Mouse (Mus musculus): ENCODE results near the gene Creb3l1. TPM values are rescaled to one million over a fixed set of nuclear protein-coding genes. Genes with fewer than 3 reads are reported as not detected.

Creb3l1 gene
- total RNA-seq, 2 experiments from 2014 or later = 3.9 to 6.0 TPM

DNA sequence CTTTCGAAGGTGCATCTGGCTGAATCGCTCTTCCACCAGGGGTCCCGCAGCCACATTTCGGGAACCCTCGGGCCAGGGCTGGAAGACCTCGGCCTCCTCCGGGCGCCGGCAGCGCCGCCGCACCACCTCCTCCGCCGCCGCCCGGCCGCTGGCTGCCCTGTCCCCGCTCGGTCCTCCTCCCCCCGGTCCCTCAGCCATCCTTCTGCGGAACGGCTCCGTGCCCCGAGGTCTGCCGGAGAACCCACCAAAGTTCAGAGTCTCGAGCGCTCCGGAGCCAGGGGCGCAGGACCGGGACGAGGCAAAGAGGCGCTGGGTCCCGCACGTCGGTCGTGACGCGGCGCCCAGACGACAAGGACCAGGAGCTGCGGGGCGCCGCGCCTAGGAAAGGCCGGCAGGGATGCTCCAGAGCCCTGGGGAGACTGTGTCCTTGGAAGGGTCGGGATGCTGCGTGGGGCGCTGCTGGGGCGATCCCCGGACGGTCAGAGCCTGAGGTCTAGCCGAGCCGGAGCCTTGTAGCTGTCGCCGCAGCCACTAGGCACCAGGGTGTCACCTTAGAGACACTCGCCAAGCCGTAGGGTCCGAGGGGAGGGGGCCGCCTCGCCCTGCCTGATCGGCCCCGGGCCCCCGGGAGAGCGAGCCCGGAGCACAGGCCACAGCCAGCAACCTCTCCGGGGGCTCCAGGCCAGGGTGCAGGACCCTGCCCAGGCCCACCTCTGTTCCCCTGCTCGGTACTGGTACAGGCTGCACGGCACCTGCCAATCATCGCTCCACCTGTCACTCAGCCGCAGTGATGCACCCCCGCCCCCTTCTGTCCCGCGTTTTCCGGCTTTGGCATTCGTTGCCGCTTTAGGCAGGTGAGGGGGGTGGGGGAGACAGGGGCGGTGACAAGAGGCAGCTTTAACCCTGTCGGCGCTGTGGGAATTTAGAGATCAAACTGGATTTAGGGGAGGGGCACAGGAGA lies 48.4 kb downstream of the Creb3l1 start, which contains the start of gene Dgkz:
Gene Dgkz (minus strand): TSS at position 284 of the 961 bp plus-strand sequence.
- DNase-seq (ENCODE audit: low spot score in 2 of 2) = no peak
- intact Hi-C loops (cut with DNase I) = no loop called here

DNA sequence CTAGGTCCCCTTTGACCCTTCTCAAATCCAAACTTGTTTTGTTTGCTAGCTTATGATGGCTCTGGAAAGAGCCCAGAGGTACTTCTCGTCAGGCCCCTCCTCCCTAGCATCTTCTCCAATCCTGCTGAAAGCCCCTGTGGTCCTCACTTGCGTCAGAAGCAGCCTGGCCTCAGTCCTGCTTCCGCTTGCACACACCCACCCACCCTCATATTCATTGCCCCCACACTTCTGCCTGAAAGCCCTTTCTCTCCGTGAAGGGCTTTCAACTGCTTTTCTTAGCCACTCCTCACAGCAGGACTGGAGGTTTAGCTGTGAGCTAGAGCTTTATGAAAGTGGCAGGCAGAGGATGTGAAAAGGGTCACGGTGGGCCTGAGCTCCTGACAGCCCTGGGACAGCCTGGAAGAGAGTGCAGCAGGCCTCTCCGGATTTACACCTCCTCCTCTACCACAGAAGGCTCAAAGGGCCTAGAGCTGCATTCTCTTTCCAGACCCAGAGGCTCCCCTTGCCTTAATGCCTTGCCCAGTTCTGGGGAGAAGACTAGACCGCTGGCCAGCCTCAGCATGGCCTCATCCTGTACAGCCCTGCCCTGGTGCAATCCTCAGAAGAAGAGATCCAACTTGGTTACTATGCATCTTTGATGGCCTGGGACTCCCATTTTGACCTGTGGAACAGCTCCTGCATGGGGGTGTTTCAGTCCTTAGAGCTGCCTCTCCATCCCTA lies 50.7 kb downstream of the Creb3l1 start:
- DNase-seq (ENCODE audit: low spot score in 2 of 2) = no peak
- intact Hi-C loops (cut with DNase I) = loop anchor here (5.0 kb wide), 1 partner anchor 41 kb away; the partner anchor contains the start of gene Mdk

DNA sequence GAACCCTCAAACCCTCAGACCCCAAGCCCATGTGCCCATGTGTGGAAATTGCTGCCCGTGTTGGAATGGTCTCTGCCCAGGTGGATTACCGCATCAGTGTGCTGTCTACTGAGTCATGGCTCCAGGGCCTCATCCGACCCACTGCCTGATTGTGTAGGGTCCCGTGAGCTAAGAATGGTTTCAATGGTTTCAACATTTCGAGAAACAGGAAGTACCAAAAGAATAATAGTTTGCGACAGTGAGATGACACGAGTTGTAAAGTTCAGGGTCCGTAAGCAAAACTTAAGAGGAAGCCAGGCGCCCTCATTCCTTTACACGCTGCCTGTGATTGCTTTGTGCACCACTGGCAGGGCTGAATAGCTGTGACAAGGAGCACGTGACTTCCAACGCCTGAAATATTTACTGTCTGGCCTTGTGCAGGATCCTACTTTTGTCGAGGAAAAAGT lies 52.2 kb downstream of the Creb3l1 start:
- no peak for DNase-seq (ENCODE audit: low spot score in 2 of 2)
- intact Hi-C loops (cut with DNase I) = loop anchor here (5.0 kb wide), 1 partner anchor 40 kb away; the partner anchor contains the start of gene Mdk

DNA sequence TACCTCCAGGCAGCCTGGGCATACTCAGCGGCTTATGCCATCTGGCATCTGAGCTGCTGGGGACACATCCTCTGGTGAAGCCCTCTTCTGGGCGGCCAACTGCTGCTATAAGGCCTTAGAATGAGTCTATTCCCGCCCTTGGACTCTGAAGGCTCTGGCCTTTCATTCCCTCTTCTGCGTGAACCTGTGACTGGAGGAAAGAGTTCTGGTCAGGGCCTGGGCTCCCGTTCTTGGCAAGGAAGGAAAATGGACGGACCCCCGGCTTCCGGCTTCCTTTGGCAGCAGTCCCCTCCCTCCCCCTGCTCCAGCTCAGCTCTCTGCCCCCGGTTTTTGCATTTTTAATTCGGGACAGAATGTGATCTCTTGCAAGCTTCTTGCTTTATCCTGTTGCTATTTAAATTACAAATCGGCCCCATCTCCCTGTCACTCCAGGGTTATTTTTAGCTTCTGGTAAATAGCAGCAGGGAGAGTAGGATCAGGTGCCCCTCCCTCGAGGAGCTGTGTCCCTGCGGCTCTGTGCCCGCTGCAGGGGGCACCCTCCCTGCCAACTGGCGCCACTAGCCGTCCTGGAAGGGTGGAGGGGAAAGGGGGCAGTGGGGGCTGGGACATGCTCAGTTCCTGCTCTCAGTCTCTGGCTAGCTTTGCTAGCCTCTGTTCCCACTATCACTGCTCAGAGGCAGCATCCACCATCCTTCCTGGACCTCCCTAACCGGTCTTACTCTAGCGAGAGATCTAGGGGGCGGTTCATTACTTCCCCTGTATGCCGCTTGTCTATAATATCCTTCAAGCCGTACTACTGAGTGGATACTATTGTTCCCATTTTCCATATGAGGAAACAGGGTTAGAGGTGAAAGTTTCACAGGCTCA lies 52.8 kb downstream of the Creb3l1 start:
- peak; percentile 73 to 89 for DNase-seq (ENCODE audit: low spot score in 2 of 2)
- intact Hi-C loops (cut with DNase I) = loop anchor here (5.0 kb wide), 1 partner anchor 39 kb away; the partner anchor contains the start of gene Mdk

DNA sequence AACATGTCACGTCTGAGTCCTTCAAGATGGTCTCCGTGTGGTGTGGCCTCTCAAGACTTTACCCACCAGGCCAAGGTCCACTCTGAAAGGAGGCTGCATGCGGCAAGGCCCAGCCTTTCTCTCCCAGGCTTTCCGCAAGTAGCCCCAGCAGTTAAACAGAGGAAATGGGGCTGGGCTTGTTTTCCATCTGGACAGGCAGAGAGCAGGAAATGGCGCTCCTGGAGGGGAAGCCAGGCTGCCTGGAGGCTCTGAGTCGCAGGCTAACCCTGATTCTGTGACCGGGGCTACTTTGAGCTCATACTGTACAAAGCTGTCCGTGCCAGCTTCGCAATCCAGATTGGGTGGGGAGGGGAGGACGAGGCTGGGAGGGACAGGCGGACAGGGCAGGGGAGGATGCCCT lies 56.3 kb downstream of the Creb3l1 start:
- intact Hi-C loops (cut with DNase I) = no loop called here
- DNase-seq (ENCODE audit: low spot score in 2 of 2) = no peak

DNA sequence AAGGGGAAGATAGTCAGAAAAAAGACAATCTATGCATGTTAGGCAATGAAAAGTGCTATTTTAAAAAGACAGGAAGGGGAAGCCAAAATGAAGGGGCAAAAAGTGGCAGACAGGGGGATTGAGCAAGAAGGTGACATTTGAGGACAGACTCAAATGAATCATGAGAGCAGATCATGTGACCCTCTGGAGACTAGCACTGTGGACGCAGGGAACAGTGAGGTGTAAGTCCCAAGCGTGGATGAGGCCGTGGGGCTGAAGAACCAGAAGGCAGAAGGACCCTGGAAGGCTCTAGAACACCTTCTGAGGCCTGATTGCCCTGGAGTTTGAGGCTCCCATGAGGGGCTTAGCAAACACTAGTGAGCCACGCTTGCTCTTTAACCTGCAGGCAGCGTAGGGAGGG lies 57.9 kb downstream of the Creb3l1 start:
- intact Hi-C loops (cut with DNase I) = no loop called here
- DNase-seq (ENCODE audit: low spot score in 2 of 2) = no peak

DNA sequence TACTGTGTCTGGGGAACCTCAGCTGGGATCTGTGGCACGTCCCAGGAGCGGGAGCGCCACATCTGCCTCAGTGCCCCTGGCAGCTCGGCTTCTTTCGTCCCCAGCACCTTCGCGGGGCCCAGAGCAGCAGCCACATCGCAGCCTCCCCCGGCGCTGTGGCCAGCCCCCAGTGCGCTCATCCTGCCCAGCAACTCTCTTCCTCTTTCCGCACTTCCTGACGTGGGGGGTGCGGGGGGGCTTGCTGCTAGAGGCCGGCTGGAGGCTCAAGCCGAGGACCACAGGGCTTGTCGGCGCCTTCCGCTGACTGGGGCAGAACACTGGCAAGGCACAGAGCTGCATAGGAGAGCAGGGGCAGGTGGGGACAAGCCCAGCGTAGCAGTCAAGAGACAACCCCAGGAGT lies 58.9 kb downstream of the Creb3l1 start:
- intact Hi-C loops (cut with DNase I) = no loop called here
- DNase-seq (ENCODE audit: low spot score in 2 of 2) = no peak

DNA sequence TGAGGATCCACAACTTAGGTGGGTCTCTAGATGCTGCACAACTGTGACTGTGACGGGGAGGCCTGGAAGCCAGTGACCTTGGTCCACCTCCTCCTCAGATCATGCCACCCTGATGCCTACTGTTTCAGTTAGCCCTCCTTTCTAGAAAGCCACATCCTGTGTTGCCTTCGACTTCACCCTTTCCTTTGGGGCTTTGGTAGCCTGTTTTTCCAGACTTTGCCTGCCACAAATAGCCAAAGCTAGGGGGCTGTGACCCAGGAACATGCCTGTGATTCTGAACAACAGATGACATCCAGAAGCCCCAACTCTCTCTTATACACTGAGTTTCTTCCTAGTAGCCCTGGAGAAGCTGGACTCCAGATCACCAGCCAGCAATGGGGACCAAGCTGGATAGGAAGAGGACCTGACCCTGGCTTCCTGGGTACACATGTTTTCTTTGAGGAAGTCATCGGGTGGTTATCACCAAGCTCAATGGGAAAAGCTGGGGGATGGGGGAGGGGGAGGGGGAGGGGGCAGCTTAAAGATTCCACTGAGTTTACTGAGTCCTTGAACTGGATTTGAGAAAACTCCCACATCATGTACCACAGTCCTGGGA lies 59.6 kb downstream of the Creb3l1 start:
- DNase-seq (ENCODE audit: low spot score in 2 of 2) = no peak
- intact Hi-C loops (cut with DNase I) = no loop called here

DNA sequence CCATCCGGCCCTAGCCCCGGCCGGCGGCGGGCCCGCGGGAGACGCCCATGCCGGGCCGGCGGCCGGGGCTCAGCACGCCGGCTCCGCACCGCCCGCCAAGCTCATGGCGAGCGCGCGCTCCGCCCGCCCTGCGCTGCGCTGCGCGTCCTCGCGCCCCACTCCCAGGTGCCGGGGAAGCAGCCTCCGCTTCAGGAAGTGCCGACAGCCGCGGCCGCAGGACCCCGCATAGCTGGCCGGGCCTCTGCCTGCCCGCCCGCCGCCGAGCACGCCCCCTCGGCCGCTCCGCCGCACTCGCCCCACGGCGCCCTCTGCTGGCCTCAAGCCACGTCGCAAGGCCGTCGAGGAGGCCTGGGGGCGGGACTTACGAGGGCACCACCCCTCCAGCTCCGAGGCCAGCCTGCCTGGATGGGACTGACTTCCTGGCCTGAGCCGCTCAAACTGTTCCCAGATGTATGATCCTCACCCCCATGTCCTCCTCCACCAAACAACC lies 60.8 kb downstream of the Creb3l1 start:
- intact Hi-C loops (cut with DNase I) = loop anchor here (2.0 kb wide), 1 partner anchor 19 kb away; the partner anchor contains the start of gene Gm9821
- DNase-seq (ENCODE audit: low spot score in 2 of 2) = peak; percentile 94

DNA sequence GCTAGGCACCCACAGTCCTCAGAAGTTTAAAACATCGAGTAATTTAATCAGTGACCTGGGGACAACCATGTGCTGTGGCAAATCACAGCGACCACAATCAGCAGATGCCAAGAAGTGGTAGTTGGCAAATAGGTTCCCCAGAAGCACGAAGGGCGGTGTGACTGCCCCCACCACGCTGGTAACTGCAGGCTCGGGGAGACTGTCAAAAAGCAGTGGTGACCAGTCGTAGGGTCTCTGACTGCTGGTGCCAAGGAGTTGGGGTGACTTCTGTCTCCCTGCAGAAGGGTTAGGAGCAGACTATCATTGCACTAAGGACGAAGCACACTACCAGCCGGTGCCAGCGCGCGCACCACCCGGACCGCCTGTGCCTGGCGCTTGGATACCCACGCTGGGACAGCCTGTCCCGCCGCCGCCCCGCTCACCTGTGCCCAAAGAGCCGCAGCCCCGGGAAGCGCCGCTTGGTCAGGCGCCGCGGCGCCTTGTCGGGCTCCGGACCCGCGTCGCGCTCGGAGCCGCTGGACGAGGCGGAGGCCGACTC lies 61.4 kb downstream of the Creb3l1 start:
- DNase-seq (ENCODE audit: low spot score in 2 of 2) = no peak
- intact Hi-C loops (cut with DNase I) = loop anchor here (2.0 kb wide), 1 partner anchor 18 kb away; the partner anchor contains the start of gene Gm9821

DNA sequence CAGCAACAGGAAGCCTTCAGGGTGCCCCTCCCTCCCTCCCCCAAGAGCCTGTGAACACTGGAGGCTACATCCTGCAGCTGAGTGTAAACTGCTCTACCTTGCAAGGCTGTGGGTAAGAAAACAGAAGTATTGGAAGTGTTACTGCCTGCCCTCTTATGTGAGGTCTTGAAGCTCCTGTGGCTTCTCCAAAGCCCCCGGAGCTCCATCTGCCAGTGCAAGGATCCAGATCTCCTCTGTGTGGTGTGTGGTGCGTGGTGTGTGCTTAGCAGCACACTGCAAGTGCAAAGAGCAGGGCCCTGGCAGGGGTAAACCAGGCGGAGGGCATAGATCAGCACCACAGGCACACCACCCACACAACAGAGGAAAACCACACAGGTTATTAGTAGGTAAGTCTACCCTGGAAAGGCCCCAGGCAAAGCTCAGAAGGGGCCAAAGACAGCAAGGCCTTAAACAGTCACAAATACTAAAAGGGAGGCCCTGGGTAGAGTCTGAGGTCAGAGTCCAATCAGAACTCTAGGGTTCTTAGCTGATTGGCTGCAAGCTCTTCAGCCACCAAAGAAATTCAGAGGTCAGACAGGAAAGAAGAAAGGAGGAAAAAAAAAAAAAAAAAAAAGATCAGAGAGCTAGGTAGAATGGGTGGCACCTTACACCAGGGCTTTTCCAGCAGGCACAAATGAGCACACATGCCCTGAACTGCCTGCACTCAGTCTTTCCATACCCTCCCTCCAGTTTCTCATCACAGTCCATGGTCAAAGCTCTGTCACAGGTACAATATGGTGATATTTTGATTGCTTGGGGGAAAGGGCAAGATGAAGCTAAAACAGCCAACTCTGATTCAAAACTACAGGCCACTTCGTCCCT lies 62.2 kb downstream of the Creb3l1 start:
- intact Hi-C loops (cut with DNase I) = loop anchor here (2.0 kb wide), 1 partner anchor 17 kb away; the partner anchor contains the start of gene Gm9821
- DNase-seq (ENCODE audit: low spot score in 2 of 2) = no peak

DNA sequence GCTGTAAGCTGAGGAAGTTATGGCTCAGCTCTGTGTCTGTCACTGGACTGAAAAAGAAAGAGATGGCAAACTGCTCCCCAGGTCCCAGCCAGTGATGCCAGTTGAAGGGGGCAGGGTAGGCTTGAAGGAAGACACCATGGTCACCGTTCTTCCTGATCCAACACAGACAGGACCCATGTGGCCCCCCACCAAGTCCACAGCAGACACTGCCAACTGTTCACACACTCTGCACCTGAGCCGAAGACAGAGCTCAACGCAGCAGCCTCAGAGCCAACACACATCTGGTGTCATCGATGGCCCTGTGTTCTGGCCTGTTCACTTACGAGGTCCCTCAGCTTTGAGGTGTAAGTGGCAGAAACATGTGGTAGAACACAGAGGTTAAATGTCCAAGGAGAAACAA lies 63.8 kb downstream of the Creb3l1 start:
- DNase-seq (ENCODE audit: low spot score in 2 of 2) = no peak
- intact Hi-C loops (cut with DNase I) = no loop called here

DNA sequence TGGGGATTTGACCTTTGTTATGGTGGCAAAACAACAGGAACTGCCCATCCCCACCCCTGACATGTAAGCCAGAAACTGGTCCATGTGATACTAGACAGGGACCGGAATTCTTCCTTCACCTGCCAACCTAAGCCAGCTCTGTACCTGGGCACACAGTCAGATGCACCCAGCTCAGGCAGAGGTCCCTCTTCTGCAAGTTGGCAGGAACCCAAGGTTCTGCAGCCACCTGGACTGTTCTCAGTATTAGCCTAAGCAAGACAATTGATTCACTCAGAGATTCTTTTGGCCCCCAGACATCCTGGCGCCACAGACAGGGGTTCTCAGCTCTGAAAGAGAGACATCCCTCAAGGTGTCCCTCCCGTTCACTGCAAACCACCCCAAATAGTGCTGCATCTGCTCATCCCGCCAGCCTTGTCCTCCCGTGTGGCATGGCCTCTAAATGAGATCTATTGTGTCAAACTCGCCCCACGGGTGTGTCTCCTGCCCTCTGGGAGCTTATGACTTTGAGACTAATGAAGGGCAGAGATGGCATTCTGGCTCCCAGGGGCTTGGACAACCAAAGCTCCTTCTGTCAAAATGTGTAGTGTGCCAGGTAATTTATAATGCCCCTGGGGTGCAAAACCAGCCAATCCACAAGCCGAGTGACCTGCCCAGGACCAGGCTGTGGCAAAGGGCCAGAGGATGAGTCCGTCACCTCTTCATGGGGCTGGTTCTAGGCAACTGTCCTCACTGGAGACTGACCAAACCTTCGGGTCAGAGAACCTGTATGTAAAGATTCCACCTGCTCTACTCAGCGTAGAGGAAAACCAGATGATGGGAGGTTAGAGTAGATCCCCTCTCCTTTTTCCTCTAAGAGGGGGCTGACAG lies 64.5 kb downstream of the Creb3l1 start:
- intact Hi-C loops (cut with DNase I) = no loop called here
- no peak for DNase-seq (ENCODE audit: low spot score in 2 of 2)

DNA sequence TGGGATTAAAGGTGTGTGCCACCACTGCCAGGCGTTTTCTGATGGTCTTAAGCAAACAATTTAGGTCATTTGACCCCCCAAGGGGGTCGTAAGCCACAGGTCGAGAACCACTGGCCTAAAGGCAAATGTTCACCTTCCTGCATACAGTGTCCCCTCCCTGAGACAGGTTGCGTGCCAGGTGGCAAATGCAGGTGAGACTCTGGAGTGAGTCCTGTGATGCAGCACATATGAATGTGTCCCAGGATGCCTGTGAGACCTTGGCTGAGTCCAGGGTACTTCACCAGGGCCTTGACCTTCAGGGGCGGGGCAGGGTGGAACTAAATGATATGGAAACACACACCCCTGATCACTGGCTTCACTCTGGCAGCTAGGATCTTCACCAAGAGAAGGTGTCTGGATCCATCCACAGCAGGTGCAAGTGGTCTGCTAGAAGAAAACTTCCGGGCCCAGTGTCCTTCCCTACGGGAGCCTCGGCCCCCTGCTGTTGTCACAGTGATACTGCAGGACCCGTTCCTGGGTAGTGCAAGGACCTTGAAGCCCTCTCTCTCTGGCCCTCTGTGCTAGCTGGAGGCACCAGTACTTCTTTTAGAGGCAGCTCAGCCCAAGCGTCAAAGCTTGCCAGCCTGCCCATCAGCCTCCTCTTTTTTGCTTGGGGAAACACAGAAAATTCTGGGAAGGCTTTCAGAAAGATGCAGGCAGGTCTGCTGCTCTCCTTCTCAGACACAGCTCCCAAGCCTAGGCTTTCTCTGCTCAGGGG lies 65.4 kb downstream of the Creb3l1 start:
- DNase-seq (ENCODE audit: low spot score in 2 of 2) = peak in 1 of 2 experiments; percentile 65
- intact Hi-C loops (cut with DNase I) = no loop called here

DNA sequence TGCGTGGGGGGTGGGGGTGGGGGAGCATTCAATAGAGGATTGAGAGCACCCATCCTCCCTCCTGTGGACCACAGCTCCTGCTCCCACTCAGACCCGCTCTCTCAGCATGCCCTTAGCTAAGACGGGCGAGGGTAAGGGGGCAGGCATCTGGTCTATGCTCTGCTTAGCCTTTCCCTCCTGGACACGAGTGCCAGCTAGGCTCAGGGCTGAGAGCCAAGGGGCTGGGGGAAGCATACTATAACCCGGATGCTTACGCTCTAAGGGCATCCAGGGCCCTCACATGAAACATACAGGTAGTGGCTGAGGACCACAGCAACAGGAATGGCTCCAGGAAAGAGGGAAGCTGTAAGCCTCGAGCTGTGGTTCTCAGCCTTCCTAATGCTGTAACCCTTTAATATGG lies 66.3 kb downstream of the Creb3l1 start:
- intact Hi-C loops (cut with DNase I) = no loop called here
- DNase-seq (ENCODE audit: low spot score in 2 of 2) = no peak

DNA sequence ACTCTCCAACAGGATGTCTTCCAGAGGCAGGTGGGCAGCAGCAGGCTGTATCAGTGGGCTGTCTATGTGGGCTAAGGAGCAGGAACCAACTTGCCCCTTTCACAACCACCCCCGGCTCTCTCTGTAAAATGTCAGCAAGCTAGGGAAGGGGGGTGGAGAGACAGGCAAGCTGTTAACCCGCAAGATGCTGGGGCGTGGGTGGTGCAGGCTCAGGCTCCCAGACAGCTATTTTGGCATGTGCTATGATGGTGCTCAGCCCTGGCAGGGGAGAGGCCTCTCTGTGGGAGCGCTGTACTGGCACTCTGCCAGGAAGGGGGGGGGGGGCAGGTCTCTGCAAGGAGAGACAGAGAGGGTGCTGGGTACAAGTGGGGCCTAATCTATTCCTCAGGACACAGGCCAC lies 67.2 kb downstream of the Creb3l1 start:
- intact Hi-C loops (cut with DNase I) = no loop called here
- peak; percentile 84 to 96 for DNase-seq (ENCODE audit: low spot score in 2 of 2)

Data from left cerebral cortex, postnatal 14 days (tissue).